Mouse (Mus musculus): Measurements from ENCODE around the gene Agpat1.

DNA sequence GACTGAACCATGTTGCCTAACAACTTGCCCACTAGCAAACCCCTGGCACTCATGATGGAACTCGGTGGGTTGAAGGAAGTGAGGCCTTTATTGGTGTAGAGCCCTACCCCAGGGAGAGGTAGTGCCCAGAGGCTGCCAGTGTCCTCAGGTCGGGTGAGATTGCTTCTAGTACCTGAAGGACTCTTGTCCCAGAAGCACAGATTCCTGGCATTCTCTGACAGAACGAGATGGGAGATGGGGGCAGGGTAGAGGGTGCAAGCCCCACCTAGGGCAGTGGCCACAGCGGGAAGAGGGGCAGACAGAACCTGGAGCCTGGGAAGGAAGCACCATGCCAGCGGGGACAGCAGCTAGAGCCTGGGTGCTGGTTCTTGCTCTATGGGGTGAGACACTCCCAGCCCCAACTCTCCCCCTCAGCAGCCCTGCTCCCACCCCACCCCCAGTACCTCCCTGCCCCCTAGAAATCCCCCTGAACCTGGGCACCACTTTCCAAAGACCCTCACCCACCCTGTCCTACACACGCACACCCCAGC, 6.4 kb upstream of the Agpat1 start, which contains the start of gene Ager:
- TF ChIP-seq CTCF (IDR thresholded peaks at IDR 0.05; ENCODE audit: low read depth) (no peak), EP300 (optimal IDR thresholded peaks at IDR 0.05) (no peak)

Data from stomach, postnatal 0 days (tissue).